Mouse (Mus musculus) gastrocnemius, postnatal 36 days (tissue): ENCODE measurements around the gene Cdh6. TPM values are rescaled to one million over a fixed set of nuclear protein-coding genes. Genes with fewer than 3 reads are reported as not detected.

Experiments
- DNase-seq, 2 experiments: peaks; one replicate each; pipeline ENCODE4 v3.0.0; 2022
- intact Hi-C: fragments of 180-260 bp; cut with DNase I; formaldehyde crosslinking; loops from one replicate; pipeline ENCODE4 v1.15.1; 2025
- long read RNA-seq, 2 experiments: library from polyadenylated mRNA; stranded (forward); transcript quantifications; one replicate each; pipeline ENCODE4 v2.0.0; 2021
- total RNA-seq, 2 experiments: library from RNA; stranded (reverse); gene quantifications; 2 replicates each; pipeline ENCODE4 v1.2.3; 2021

Gene Cdh6
- total RNA-seq = under 1 TPM; 0.22 to 0.26 TPM
- long read RNA-seq, experiment 1 = 0 reads
- long read RNA-seq, experiment 2 = 0 reads

- intact Hi-C loops = no loop called here
- DNase-seq = peak; percentile 4 to 14
These were observed at the start of gene Cdh6 for GRCm38 (mm10) chr15:13173071-13173778. TSS of gene Cdh6 (minus strand) at chr15:13173675.

- intact Hi-C loops = no loop called here
- DNase-seq = no peak
These were observed 46.4 kb upstream of the Cdh6 start for GRCm38 (mm10) chr15:13219727-13220454.

- DNase-seq = no peak
These were observed 44.3 kb upstream of the Cdh6 start for GRCm38 (mm10) chr15:13217800-13218199.

GRCm38 (mm10) chr15:13217161-13217560 is 43.7 kb upstream of the Cdh6 start:
- intact Hi-C loops = no loop called here

More at GRCm38 (mm10) chr15:13217800-13218199, 44.3 kb upstream of the Cdh6 start:
- intact Hi-C loops = no loop called here

GRCm38 (mm10) chr15:13212956-13213355 is 39.5 kb upstream of the Cdh6 start:
- intact Hi-C loops = no loop called here
- DNase-seq = no peak

More at GRCm38 (mm10) chr15:13217161-13217560, 43.7 kb upstream of the Cdh6 start:
- DNase-seq = no peak

GRCm38 (mm10) chr15:13212027-13212685 is 38.7 kb upstream of the Cdh6 start:
- intact Hi-C loops = no loop called here
- no peak for DNase-seq

GRCm38 (mm10) chr15:13210186-13210585 is 36.7 kb upstream of the Cdh6 start:
- intact Hi-C loops = no loop called here
- DNase-seq = no peak

GRCm38 (mm10) chr15:13208716-13209115 is 35.2 kb upstream of the Cdh6 start:
- intact Hi-C loops = no loop called here
- DNase-seq = no peak

GRCm38 (mm10) chr15:13196237-13196636 is 22.8 kb upstream of the Cdh6 start:
- intact Hi-C loops = no loop called here
- no peak for DNase-seq

- DNase-seq = no peak
- intact Hi-C loops = no loop called here
These were observed 20.6 kb upstream of the Cdh6 start for GRCm38 (mm10) chr15:13194048-13194447.

- intact Hi-C loops = no loop called here
- DNase-seq = no peak
These were observed 19.6 kb upstream of the Cdh6 start for GRCm38 (mm10) chr15:13193076-13193475.

GRCm38 (mm10) chr15:13183661-13184060 is 10.2 kb upstream of the Cdh6 start:
- no peak for DNase-seq
- intact Hi-C loops = no loop called here

GRCm38 (mm10) chr15:13181430-13181829 is 8.0 kb upstream of the Cdh6 start:
- intact Hi-C loops = no loop called here
- DNase-seq = no peak

- no peak for DNase-seq
- intact Hi-C loops = no loop called here
These were observed 7.5 kb upstream of the Cdh6 start for GRCm38 (mm10) chr15:13181014-13181413.

- DNase-seq = no peak
- intact Hi-C loops = no loop called here
These were observed 2.5 kb upstream of the Cdh6 start for GRCm38 (mm10) chr15:13175978-13176377.

- intact Hi-C loops = no loop called here
- DNase-seq = no peak
These were observed 1.1 kb upstream of the Cdh6 start for GRCm38 (mm10) chr15:13174618-13174980.

GRCm38 (mm10) chr15:13173840-13174617 is 554 bp upstream of the Cdh6 start:
- DNase-seq = no peak
- intact Hi-C loops = no loop called here

- DNase-seq = no peak
- intact Hi-C loops = no loop called here
These were observed 957 bp downstream of the Cdh6 start for GRCm38 (mm10) chr15:13172365-13173070.

- no peak for DNase-seq
- intact Hi-C loops = no loop called here
These were observed 1.8 kb downstream of the Cdh6 start for GRCm38 (mm10) chr15:13171486-13172364.
